Mouse (Mus musculus): ENCODE measurements around the gene Srp54c. TPM values are rescaled to one million over a fixed set of nuclear protein-coding genes. Genes with fewer than 3 reads are reported as not detected.

Gene Srp54c
- polyA plus RNA-seq (2017; shearing (Covaris generic)): 77.9 TPM

DNA sequence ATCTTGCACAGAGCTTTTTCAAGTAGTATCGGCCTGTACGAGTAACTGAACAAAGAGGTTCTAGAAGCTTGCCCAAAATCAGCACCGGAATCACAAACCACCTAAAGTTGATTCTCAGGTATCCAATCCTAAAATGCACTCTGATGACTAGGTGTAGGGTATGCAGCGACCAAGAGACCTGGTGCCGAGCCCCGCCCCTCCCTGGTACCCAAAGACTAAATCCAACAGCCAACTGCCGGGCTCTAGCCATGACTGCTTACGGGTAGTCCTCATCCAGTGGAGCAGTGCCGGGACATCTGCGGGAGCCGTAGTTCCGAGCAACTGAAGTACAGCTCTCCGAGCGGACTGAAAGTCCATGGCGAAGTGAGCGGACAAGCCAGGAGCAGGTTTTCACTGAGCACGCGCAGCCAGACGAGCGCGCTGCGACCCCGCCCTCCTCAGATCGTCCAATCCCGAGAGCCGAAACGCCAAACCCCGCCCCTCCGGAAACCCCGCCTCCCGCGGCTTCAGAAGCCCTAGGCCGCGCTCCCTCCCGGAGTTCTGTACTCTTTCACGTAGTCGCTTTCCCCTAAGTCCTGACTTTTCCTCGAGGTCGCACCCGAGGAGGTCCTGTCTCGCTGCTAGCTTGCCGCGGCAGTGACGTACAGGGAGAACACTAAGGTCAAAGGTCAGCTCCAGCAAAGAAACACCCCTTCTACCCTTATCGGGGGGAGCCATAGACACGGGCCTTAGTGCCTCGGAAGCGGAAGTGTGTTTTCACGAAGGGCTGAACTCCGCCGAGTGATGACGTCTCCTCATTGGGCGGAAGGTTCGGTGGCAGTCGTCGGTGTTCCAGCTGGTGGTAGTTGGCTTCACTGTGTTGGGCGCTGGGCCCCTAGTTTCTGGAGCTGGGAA is at the start of gene Srp54c:
Gene Srp54c (plus strand): TSS at position 543 of the 894 bp plus-strand sequence.

DNA sequence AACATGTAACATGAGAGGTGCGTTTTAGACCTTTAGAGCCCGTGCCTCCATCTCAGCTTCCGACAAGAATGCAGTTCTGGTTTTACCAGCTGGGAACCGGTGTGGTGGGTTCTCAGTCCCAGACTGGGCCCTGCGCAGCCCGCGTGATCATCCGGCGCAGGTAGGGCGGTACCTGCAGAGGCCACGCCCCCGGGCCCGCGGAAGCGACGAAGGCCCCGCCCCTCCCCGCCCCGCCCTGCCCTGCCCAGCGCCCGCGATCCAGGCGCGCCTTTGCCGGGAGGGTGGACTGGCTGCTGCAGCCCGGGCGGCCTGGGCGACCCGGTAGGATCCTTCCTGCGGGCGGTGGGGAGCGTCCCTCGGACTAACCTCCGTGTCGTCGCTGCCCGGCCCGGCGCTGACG is 30.7 kb upstream of the Srp54c start, which contains the start of gene 1700047I17Rik2:
Gene 1700047I17Rik2 (plus strand): TSS at position 287 of the 400 bp plus-strand sequence.

DNA sequence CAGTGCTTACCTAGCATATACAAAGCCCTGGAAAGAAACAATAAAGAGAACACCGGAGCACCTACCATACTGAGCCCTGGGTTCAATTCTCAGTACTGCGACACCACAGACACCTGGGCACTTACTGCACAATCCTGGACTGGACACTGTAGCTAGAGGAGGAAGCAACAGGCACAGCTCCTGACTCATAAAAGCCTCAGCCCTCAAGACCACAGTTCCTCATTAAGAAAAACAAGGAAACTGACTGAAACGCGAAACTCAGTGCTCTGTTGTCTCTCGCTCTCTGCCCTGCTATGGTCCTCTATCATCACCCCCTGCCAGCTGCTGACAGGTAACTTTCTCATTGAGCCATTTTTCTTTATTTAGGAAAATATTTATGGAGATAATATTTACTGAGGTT is 69.4 kb downstream of the Srp54c start, which contains the start of gene 1110008L16Rik:
Gene 1110008L16Rik (plus strand): TSS at position 242 of the 400 bp plus-strand sequence.

DNA sequence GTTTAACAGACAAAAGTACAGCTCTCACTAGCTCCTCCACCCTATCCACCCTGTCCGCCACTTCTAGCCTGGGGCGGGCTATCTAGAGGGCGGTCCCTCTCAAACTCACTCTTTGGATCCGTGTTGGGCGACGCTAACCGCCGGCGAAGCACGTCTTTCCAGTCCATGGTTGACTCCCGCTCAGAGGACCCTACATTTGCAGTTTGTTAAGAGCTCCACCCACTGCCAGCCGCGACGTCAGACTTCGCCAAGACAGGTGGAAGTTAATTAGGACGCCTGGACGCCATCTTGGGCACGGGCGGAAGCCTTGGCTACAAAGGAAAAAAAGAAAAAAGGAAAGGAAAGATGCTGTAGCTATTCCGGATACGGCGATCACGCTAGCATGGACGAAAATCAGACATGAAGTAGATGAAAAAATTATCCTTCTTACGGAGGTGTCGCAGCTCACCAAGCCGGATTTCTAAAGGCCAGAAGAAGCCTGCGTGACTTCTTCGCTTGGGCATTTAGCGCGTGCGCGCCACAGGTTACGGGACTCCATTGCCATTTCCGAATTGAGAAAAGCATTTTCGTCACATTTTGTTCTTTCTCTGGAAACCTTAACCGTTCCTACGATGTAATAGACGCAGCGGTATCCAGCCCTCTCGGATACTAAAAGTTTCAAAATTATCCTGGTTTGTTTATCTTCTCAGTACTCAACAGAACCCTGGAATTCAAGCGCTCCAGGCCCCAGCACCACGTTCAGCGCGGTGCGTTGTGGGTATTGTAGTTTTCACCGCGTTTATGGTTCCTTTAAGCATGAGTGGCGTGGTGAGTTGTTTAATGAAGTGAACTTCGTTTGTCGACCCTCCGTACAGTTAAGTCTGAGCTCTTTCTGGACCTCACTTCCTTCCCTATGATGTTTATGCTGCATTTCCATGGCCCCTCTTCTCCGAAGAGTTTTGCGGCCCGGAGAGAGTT is 72.8 kb downstream of the Srp54c start, which contains the start of gene Ppp2r3c:
Gene Ppp2r3c (minus strand): TSS at position 514 of the 957 bp plus-strand sequence.

Other genes starting within 250 kb of the Srp54c start
- gene Gm20403, start 243.6 kb upstream of the Srp54c start, polyA plus RNA-seq (2017; shearing (Covaris generic)): not detected
- 16.3 TPM for gene Baz1a, start 215.8 kb upstream of the Srp54c start, polyA plus RNA-seq (2017; shearing (Covaris generic))
- gene 2700097O09Rik, start 150.1 kb upstream of the Srp54c start, polyA plus RNA-seq (2017; shearing (Covaris generic)): 19.3 TPM
- 156 TPM for gene Srp54a, start 149.9 kb upstream of the Srp54c start, polyA plus RNA-seq (2017; shearing (Covaris generic))
- 17.2 TPM for gene Fam177a, start 105.7 kb upstream of the Srp54c start, polyA plus RNA-seq (2017; shearing (Covaris generic))
- 35.6 TPM for gene Srp54b, start 75.1 kb upstream of the Srp54c start, polyA plus RNA-seq (2017; shearing (Covaris generic))
- not detected for gene 1700047I17Rik2, start 30.6 kb upstream of the Srp54c start, polyA plus RNA-seq (2017; shearing (Covaris generic))
- 9.6 TPM for gene 1110008L16Rik, start 69.4 kb downstream of the Srp54c start, polyA plus RNA-seq (2017; shearing (Covaris generic))
- gene Ppp2r3c, start 72.8 kb downstream of the Srp54c start, polyA plus RNA-seq (2017; shearing (Covaris generic)): 21.9 TPM
- gene Psma6, start 154.1 kb downstream of the Srp54c start, polyA plus RNA-seq (2017; shearing (Covaris generic)): 315 TPM

All from activated CD4-positive, CD25-positive, alpha-beta regulatory T cell, adult 9 weeks (primary cell).